Comparison of ENCODE assay signal across 9 mouse cellular contexts in the genomic region with DNA sequence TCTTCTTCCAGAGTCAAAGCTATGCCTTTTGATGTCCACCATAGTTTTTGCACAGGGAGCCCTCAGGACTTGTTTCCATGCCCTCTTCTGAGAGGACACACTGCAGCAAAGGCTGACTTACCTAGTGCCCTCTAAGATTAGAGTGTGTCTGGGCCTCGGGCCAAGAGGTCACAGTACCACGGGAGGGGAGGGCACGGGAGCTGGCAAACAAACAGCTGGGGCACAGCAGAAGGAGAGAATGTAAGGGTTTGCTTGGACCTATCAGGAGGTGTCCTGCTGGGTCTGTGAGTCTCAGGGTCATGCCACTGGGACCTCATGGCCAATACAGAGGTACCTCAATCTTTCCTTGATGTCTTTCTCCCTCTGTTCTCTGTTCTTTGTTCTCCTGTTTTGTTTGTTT. TPM values are rescaled to one million over a fixed set of nuclear protein-coding genes. Genes with fewer than 3 reads are reported as not detected.
A peak's percentile ranks its signal among the peaks of the same experiment; 100 is the strongest.
DNase-seq lines count a peak whose midpoint lies in the region; ATAC-seq lines count a peak whose summit lies in the region.
"Had no signal": no experiment of that assay in that cellular context is flagged by ENCODE, and none has a peak within 500 bp of the region (broad histone marks: within the 10 kb centered on the region; RNA-seq: fewer than 3 reads in every experiment).

No protein-coding gene starts in this region.

- H3K4me1 ChIP-seq in heart, embryonic 13.5 days: peaks cover 27% of the 10 kb centered on the region
- H3K4me1 ChIP-seq in liver, embryonic 13.5 days (replicated peaks): peaks cover 41% of the 10 kb centered on the region

- H3K27ac ChIP-seq in heart, embryonic 13.5 days (replicated peaks): peak overlapping the region; percentile 33; the same call in 1 of the 2 replicates
- no peak overlapping the region for H3K27ac ChIP-seq in liver, embryonic 13.5 days
- H3K27ac ChIP-seq: embryonic facial prominence, embryonic 12.5 days had no signal

- H3K27me3 ChIP-seq in heart, embryonic 13.5 days (replicated peaks): no peaks in the 10 kb centered on the region; the same call in 1 of the 2 replicates
- H3K27me3 ChIP-seq in liver, embryonic 13.5 days: no peaks in the 10 kb centered on the region
- H3K27me3 ChIP-seq: embryonic facial prominence, embryonic 12.5 days had no signal

- H3K9ac ChIP-seq in heart, embryonic 13.5 days: no peak overlapping the region
- H3K9ac ChIP-seq in liver, embryonic 13.5 days: no peak overlapping the region
- H3K9ac ChIP-seq: embryonic facial prominence, embryonic 12.5 days had no signal

- no peaks in the 10 kb centered on the region for H3K9me3 ChIP-seq in heart, embryonic 13.5 days
- H3K9me3 ChIP-seq in liver, embryonic 13.5 days (replicated peaks): no peaks in the 10 kb centered on the region
- H3K9me3 ChIP-seq: embryonic facial prominence, embryonic 12.5 days had no signal

- no peaks in the 10 kb centered on the region for H3K36me3 ChIP-seq in heart, embryonic 13.5 days
- no peaks in the 10 kb centered on the region for H3K36me3 ChIP-seq in liver, embryonic 13.5 days
- H3K36me3 ChIP-seq: embryonic facial prominence, embryonic 12.5 days had no signal

- ATAC-seq in heart, embryonic 13.5 days (ENCODE audit: extremely low read depth, insufficient number of reproducible peaks, low FRiP score, low TSS enrichment): no peak
- 0 out of 2 replicates have a peak, but pooled peaks have one; percentile 25 for ATAC-seq in liver, embryonic 13.5 days (ENCODE audit: low read depth)

- no peak overlapping the region for H3K4me3 ChIP-seq in heart, embryonic 13.5 days
- no peak overlapping the region for H3K4me3 ChIP-seq in liver, embryonic 13.5 days (replicated peaks)
- H3K4me3 ChIP-seq: embryonic facial prominence, embryonic 12.5 days had no signal

- DNase-seq in spleen, postnatal 36 days (ENCODE audit: low spot score in 2 of 2): peak; percentile 26 to 27
- no peak for DNase-seq in spleen, adult 18-20 months
- no peak for DNase-seq in liver, embryonic 13.5 days
- DNase-seq in testis, postnatal 14 days (ENCODE audit: low spot score): peak; percentile 22
- DNase-seq in right cerebral cortex, postnatal 25 days: no peak
- DNase-seq in cerebellum, adult 9-11 months: no peak
- DNase-seq: thymus, postnatal 36 days had no signal

- H3K4me2 ChIP-seq in heart, embryonic 13.5 days: no peak overlapping the region
- H3K4me2 ChIP-seq in liver, embryonic 13.5 days: no peak overlapping the region
- H3K4me2 ChIP-seq: embryonic facial prominence, embryonic 12.5 days had no signal

- 24% methylated on average over 3 of the region's 3 CpGs for WGBS in heart, embryonic 13.5 days
- 51% methylated on average over 3 of the region's 3 CpGs for WGBS in liver, embryonic 13.5 days (ENCODE audit: insufficient replicate concordance)

RNA-seq across cellular contexts. Expression of a gene that starts 57.1 kb away (rescaled TPM):
- 0.24 and 0.28 TPM in 2 replicates for polyA plus RNA-seq in heart, embryonic 13.5 days (2015; fragmentation: Nextera tagmentation; extraction: Ambion mirVana)
- polyA plus RNA-seq in liver, embryonic 13.5 days (2015; fragmentation: Nextera tagmentation; extraction: Ambion mirVana): 0.17 TPM in 1 of 2 replicates, not detected in the other

Comparison
In these comparisons a context has a peak if more than half of its experiments do, and no peak if none do; other contexts are left out.
1. DNase-seq: peak in spleen, postnatal 36 days (2 of 2) and testis, postnatal 14 days (single experiment); none in spleen, adult 18-20 months (0 of 2), liver, embryonic 13.5 days (single experiment), right cerebral cortex, postnatal 25 days (single experiment) and cerebellum, adult 9-11 months (single experiment).